Mouse (Mus musculus): ENCODE measurements around the gene Dus4l. TPM values are rescaled to one million over a fixed set of nuclear protein-coding genes. Genes with fewer than 3 reads are reported as not detected.

Dus4l gene
- polyA plus RNA-seq (2015; fragmentation: Nextera tagmentation; extraction: Ambion mirVana) = 8.8 and 9.3 TPM in 2 replicates

DNA sequence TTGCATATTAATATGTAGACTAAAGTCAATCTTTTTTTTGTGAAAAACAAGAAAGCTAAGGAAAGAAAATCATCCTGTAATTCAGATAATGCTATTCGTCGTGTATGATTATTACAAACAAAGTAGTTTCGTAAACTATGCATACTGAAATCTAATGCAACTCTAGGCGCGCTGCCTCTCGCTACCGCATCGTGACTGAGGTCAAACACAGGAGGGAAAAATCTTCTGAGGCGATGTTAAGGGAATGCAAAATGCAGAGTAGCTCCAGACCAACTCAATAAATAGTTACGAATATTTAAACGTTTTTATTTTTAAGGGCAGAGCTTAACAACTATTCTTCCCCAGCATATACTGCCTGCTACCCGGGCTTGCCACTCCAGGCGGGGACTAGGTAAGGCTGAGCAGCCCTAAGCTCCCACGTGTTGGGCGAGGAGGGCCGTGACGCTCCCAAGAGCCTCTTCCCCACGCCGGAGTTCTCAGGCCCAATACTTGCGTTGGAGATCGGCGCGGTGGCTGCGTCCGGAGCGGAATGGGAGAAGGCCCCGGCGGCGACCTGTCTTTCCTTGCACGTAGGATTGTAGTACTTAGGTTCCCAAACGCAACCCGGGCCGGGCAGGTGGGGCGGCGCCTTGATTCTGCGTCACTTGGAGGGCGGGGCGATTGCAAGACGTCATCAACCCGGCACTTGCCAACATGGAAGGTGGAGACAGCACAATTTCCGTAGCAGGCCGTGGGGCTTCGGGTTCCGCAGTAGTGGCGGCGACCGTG, at the start of gene Dus4l, which contains the start of gene Cog5:
Gene Dus4l (minus strand): TSS at position 630 of the 768 bp plus-strand sequence.
Gene Cog5 (plus strand): TSS at position 673 of the 768 bp plus-strand sequence.
- peak within 1 kb of the TSS; percentile 73 for H3K9ac ChIP-seq
- under 1% methylated on average over 47 of the region's 47 CpGs for WGBS
- peak; percentile 96 for ATAC-seq (ENCODE audit: borderline replicate concordance, extremely low read depth, low FRiP score, low TSS enrichment)

DNA sequence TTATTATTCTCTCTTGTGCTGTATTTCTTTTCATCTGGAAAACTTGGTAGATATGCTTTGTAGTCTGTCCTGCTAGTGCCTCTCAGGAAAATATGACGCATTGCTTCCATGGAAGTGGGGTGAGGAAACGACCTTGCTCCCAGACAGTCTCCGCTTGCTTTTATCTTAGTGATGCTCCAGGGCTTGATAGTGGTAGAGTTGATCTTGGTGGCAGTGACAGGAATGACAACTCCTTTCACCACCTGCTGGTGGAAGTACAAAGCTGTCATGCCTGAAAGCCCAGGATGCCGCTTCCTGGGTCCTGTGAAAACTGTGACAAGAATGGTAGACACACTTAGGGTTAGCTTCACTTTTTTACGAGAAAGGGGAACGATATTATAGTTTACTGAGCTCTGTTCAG, 49.3 kb upstream of the Dus4l start:
- no peak overlapping the region for H3K4me3 ChIP-seq
- H3K4me1 ChIP-seq = no peaks in the 10 kb centered on the region
- no peak overlapping the region for H3K27ac ChIP-seq
- no peaks in the 10 kb centered on the region for H3K9me3 ChIP-seq
- ATAC-seq (ENCODE audit: borderline replicate concordance, extremely low read depth, low FRiP score, low TSS enrichment) = no peak
- WGBS = 63% methylated on average over 6 of the region's 6 CpGs
- H3K36me3 ChIP-seq = no peaks in the 10 kb centered on the region
- no peaks in the 10 kb centered on the region for H3K27me3 ChIP-seq
- no peak overlapping the region for H3K9ac ChIP-seq
- H3K4me2 ChIP-seq = no peak overlapping the region

More for the DNA sequence above, at the start of gene Dus4l, which contains the start of gene Cog5:
- Histone ChIP-seq H3K27me3 (no peaks in the 10 kb centered on the region), H3K36me3 (no peaks in the 10 kb centered on the region), H3K4me2 (peak within 1 kb of the TSS; percentile 62), H3K9me3 (no peaks in the 10 kb centered on the region), H3K27ac (peak within 1 kb of the TSS; percentile 80), H3K4me1 (peaks cover 11% of the 10 kb centered on the region), H3K4me3 (peak within 1 kb of the TSS; percentile 58)

DNA sequence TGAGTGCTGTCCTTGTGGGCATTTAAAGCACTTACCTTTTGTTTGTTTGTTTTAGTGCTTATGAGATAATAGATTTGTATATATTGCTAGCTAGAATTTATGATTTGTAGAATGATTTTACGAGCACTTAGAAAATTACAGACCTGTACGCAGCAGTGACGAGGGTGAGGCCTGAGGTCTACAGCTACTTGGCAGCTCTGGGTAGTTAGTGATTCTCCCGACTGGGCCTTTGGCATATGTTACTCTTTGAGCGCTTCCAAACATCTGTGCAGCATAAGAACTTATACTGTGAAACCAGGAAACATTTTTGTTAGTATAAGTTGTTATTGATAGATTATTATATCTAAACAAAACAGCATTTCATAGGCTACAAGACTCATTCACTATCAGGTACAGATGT, 46.8 kb upstream of the Dus4l start:
- WGBS = 58% methylated on average over 5 of the region's 5 CpGs
- Histone ChIP-seq H3K9ac (no peak overlapping the region), H3K27ac (no peak overlapping the region), H3K4me3 (no peak overlapping the region), H3K4me2 (no peak overlapping the region), H3K36me3 (no peaks in the 10 kb centered on the region), H3K4me1 (no peaks in the 10 kb centered on the region), H3K9me3 (no peaks in the 10 kb centered on the region), H3K27me3 (no peaks in the 10 kb centered on the region)
- no peak for ATAC-seq (ENCODE audit: borderline replicate concordance, extremely low read depth, low FRiP score, low TSS enrichment)

DNA sequence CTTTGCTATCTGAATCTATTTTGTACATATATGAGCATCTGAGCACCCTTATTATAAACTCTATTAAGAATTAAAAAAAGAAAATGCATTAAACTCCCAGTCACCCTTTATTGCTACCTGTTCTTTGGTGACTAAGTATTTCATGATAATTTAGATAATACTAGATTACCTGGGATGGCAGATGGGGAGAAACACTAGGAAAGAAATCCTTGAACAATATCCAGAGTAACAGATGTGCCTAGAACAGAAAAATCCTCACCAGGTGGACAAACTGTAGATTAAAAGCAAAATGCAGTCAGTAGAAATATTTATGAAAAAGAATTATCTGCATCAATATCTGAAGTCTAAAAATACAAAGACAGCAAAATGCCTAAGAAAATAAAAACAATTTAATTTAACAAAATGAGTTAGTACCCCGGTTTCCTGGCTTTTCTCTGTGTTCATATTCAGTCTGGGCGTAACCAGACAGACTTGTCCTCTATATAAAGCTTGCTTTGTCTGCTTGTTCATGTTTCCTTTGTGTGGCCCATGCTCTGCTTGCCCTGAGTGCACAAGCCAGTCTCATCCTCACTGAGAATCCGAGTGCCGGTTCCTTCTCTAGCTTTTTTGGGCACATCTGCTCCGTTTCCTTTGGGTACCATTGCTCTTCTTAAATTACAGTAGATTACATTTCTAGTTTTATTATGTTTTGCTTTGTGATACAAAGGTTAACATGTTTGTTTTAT, 46.2 kb upstream of the Dus4l start:
- Histone ChIP-seq H3K4me3 (no peak overlapping the region), H3K4me2 (no peak overlapping the region), H3K9ac (no peak overlapping the region), H3K27me3 (no peaks in the 10 kb centered on the region), H3K36me3 (no peaks in the 10 kb centered on the region), H3K4me1 (no peaks in the 10 kb centered on the region), H3K27ac (no peak overlapping the region), H3K9me3 (no peaks in the 10 kb centered on the region)
- ATAC-seq (ENCODE audit: borderline replicate concordance, extremely low read depth, low FRiP score, low TSS enrichment) = no peak
- WGBS = 68% methylated on average over 5 of the region's 5 CpGs

DNA sequence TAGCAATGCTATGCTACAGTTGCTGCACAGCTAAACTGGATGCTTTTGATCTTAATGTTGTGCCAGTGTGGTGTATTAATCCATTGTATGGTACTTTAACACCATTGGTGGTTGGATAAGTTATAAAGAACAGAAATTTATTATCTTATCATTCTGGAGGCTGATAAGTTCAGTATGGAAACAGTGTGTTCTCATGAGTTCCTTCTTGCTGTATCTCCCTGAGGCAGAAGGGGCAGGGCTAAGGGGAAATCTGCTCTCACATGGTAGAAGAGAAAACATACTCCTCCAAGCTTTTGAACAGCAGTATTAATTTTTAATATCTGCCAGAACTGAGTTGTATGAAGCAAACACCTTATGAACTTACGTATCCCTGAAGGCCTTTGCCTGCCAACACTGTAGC, 38.7 kb upstream of the Dus4l start:
- Histone ChIP-seq H3K27me3 (no peaks in the 10 kb centered on the region), H3K36me3 (no peaks in the 10 kb centered on the region), H3K4me2 (no peak overlapping the region), H3K4me3 (no peak overlapping the region), H3K9ac (no peak overlapping the region), H3K4me1 (no peaks in the 10 kb centered on the region), H3K27ac (no peak overlapping the region), H3K9me3 (no peaks in the 10 kb centered on the region)
- WGBS = 86% methylated on average over 1 of the region's 1 CpGs
- ATAC-seq (ENCODE audit: borderline replicate concordance, extremely low read depth, low FRiP score, low TSS enrichment) = no peak

DNA sequence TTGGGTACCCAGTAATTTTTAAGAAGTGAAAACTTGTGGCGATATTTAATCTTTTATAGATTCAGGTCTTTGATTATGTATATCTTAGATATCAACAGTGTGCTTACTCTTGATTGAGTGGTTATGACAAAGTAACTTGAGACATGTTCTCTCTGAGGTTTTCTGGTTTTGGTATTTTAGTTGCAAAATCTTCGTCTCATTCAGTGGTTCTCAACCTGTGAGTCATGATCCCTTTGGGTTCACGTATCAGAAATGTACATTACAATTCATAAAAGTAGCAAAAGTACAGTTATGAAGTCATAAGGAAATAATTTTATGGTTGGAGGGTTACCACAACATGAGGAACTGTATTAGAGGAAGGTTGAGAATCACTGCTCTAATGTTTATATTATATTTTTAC, 32.1 kb upstream of the Dus4l start:
- Histone ChIP-seq H3K4me2 (no peak overlapping the region), H3K36me3 (0 out of 2 replicates have a peak, but pooled peaks cover 4% of the 10 kb centered on the region), H3K27ac (no peak overlapping the region), H3K9ac (no peak overlapping the region), H3K9me3 (no peaks in the 10 kb centered on the region), H3K4me1 (no peaks in the 10 kb centered on the region), H3K27me3 (no peaks in the 10 kb centered on the region), H3K4me3 (no peak overlapping the region)
- no peak for ATAC-seq (ENCODE audit: borderline replicate concordance, extremely low read depth, low FRiP score, low TSS enrichment)
- 89% methylated on average over 3 of the region's 3 CpGs for WGBS

DNA sequence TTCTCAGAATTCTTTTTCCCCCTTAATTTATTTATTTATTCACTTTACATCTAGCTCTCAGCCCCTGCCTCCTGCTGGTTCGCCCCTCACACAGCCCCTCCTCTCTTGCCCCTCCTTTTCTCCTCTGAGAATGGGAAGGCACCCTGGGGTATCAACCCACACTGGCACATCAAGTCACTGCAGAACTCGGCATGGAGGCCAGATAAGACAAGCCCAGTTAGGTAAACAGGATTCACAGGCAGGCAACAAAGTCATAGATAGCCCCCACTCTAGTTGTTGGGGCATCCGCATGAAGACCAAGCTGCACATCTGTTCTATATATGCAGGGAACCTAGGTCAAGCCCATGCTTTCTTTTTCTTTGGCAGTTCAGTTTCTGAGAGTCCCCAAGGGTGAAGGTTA, 12.6 kb upstream of the Dus4l start:
- WGBS = 59% methylated on average over 3 of the region's 3 CpGs
- Histone ChIP-seq H3K27ac (no peak overlapping the region), H3K4me1 (no peaks in the 10 kb centered on the region), H3K9ac (no peak overlapping the region), H3K4me3 (no peak overlapping the region), H3K36me3 (peaks cover 29% of the 10 kb centered on the region), H3K27me3 (no peaks in the 10 kb centered on the region), H3K9me3 (no peaks in the 10 kb centered on the region), H3K4me2 (no peak overlapping the region)
- ATAC-seq (ENCODE audit: borderline replicate concordance, extremely low read depth, low FRiP score, low TSS enrichment) = no peak

DNA sequence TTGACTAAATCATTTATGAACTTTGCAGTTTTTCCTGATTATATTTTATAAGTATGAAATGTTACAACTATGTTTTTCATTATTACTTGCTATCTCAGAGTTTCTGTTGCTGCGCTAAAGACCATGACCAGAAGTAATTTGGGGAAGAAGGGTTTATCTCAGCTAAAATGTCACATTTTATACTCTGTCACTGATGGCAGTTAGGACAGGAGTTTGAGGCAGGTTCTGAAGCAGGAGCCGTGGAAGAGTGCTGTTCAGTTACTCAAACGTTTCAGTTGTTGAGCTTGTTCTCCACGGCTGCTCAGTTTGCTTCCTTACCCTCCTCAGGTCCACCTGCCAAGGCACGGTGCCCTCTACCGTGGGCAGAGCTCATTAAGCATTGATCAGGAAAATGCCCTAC, 11.4 kb upstream of the Dus4l start:
- Histone ChIP-seq H3K4me3 (no peak overlapping the region), H3K9ac (no peak overlapping the region), H3K27ac (no peak overlapping the region), H3K9me3 (no peaks in the 10 kb centered on the region), H3K27me3 (no peaks in the 10 kb centered on the region), H3K4me1 (no peaks in the 10 kb centered on the region), H3K4me2 (no peak overlapping the region), H3K36me3 (peaks cover 25% of the 10 kb centered on the region)
- ATAC-seq (ENCODE audit: borderline replicate concordance, extremely low read depth, low FRiP score, low TSS enrichment) = no peak
- WGBS = 71% methylated on average over 6 of the region's 6 CpGs

DNA sequence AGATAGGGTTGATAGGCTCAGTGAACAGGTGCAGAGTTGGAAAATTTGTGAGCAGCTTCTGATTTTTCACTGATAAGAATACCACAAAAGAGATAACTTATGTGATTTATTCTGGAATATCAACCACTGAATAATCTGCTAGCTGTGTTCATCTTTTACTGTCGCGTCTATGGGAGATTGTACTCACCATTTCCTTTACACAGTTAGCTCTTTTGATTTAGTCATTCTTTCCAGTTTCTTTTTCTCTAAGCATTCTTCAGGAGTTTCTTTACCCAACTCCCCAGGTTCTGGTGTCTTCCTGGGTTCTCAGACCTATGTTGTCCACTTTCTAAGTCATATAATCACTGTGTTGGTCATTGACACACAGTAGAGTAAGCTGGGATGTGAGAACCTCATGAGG, 2.2 kb upstream of the Dus4l start:
- WGBS = 99% methylated on average over 2 of the region's 2 CpGs
- no peaks in the 10 kb centered on the region for H3K27me3 ChIP-seq
- H3K36me3 ChIP-seq = no peaks in the 10 kb centered on the region
- no peak overlapping the region for H3K27ac ChIP-seq
- no peak overlapping the region for H3K9ac ChIP-seq
- H3K4me2 ChIP-seq = no peak overlapping the region
- no peak overlapping the region for H3K4me3 ChIP-seq
- peaks cover 11% of the 10 kb centered on the region for H3K4me1 ChIP-seq
- no peaks in the 10 kb centered on the region for H3K9me3 ChIP-seq
- ATAC-seq (ENCODE audit: borderline replicate concordance, extremely low read depth, low FRiP score, low TSS enrichment) = no peak

DNA sequence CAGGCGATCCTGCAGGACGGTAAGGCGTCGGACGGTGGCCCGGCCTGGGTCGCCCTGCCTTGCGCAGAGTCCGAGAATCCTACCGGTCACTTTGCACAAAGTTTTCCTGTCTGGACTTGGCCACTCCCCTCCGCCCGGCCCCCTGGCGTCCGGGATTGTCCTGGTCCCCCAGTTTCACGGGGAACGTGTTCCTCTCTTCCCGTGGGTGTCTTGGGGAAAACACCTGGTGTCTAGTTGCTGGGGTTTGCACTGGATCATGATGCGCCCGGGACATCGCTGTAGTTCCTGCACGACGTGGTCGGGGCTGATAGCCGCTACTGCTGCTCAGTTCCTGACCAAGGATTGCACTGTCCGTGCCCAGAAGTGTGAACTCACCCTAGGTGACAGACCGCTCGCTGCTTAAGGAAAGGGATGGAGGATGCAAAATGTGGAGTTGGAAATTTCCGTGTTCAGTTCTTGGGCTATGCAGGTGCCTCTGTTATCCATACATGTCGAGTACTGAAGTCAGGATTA, 395 bp upstream of the Dus4l start:
- ATAC-seq (ENCODE audit: borderline replicate concordance, extremely low read depth, low FRiP score, low TSS enrichment) = peak; percentile 60; the same call in 1 of the 2 replicates
- WGBS = under 1% methylated on average over 29 of the region's 29 CpGs

DNA sequence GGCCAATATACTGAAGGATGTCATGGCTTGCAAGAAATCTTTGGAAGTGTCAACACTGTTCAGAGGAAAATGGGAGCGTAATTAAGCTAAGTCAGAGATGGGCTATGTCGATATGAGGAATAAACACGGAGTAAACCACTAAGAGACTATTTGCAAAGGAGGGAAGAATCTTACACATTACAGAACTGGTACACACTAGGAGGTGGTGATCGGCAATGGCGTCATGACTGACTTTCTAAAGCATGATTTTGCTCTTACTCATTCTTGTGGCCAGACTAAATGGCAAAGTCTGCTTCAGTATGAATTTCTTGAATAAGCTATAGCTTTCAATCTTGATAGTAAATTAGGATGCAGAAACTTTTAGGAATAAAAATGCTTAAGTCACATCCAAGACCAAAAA, 1.0 kb downstream of the Dus4l start:
- ATAC-seq (ENCODE audit: borderline replicate concordance, extremely low read depth, low FRiP score, low TSS enrichment) = no peak
- Histone ChIP-seq H3K36me3 (no peaks in the 10 kb centered on the region), H3K9ac (no peak overlapping the region), H3K4me3 (peak overlapping the region; percentile 58; the same call in 1 of the 2 replicates), H3K27ac (no peak overlapping the region), H3K27me3 (no peaks in the 10 kb centered on the region), H3K4me1 (peaks cover 11% of the 10 kb centered on the region), H3K9me3 (no peaks in the 10 kb centered on the region), H3K4me2 (peak overlapping the region; percentile 54)
- WGBS = 71% methylated on average over 5 of the region's 5 CpGs

More for the DNA sequence above, 395 bp upstream of the Dus4l start:
- H3K9me3 ChIP-seq = no peaks in the 10 kb centered on the region
- no peaks in the 10 kb centered on the region for H3K36me3 ChIP-seq
- H3K27me3 ChIP-seq = no peaks in the 10 kb centered on the region
- peak overlapping the region; percentile 73 for H3K9ac ChIP-seq
- H3K27ac ChIP-seq = peak overlapping the region; percentile 80; the same call in 1 of the 2 replicates
- H3K4me2 ChIP-seq = peak overlapping the region; percentile 62
- peaks cover 11% of the 10 kb centered on the region for H3K4me1 ChIP-seq
- peak overlapping the region; percentile 58 for H3K4me3 ChIP-seq

DNA sequence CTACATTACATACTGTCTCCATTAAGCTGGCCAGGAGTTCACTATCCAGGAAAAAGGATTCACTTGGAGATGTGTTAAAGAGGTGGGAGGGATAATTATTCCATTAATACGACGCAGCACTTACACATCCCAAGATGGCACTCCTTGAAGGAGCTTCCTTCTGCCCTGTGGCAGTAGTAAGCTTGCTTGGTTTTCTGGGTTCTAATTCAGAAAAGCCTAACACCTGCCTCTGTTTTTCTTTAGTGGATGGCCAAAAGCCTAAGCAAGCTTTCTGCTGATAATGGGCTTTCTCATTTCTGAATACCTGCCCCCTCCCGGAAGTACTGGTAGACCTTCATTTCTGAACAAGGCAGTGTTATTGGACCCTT, 19.4 kb downstream of the Dus4l start:
- Histone ChIP-seq H3K4me2 (no peak overlapping the region), H3K9me3 (no peaks in the 10 kb centered on the region), H3K9ac (no peak overlapping the region), H3K27me3 (no peaks in the 10 kb centered on the region), H3K36me3 (0 out of 2 replicates have a peak, but pooled peaks cover 1% of the 10 kb centered on the region), H3K4me3 (peak overlapping the region; percentile 61; the same call in 1 of the 2 replicates), H3K27ac (no peak overlapping the region), H3K4me1 (peaks cover 12% of the 10 kb centered on the region; the same call in 1 of the 2 replicates)
- 89% methylated on average over 3 of the region's 3 CpGs for WGBS
- 0 out of 2 replicates have a peak, but pooled peaks have one; percentile 15 for ATAC-seq (ENCODE audit: borderline replicate concordance, extremely low read depth, low FRiP score, low TSS enrichment)

Data from lung, embryonic 15.5 days (tissue).